Mouse (Mus musculus): ENCODE results near the gene Sp7. TPM values are rescaled to one million over a fixed set of nuclear protein-coding genes. Genes with fewer than 3 reads are reported as not detected.

The Sp7 gene
- polyA plus RNA-seq, 1 experiment from 2014 or later = 0.95 TPM

DNA sequence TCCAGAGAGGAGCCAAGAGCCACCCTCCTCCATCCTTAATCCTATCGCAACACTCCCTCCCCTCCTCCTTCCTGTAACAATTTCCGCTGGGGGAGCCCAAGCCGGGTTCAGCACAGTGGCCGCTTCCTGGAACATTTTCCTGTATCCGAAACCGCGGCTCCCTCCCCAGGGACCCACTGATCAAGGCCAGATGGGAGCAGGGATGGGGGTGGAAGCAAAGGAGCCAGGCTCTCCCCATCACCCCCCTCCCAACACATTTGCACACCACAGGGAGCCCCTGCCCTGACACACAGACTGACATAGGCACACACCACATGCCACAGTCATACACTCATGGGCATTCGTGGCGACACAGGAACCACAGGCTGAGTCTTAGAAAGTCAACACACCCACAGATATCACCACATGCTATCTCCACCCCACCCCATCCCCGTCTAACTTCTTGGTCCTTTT lies 10.9 kb upstream of the Sp7 start:
- Histone ChIP-seq H3K4me2 (peak overlapping the region; percentile 87), H3K4me1 (peaks cover 20% of the 10 kb centered on the region), H3K27ac (replicated peaks) (no peak overlapping the region), H3K27me3 (replicated peaks) (no peaks in the 10 kb centered on the region), H3K9ac (replicated peaks) (no peak overlapping the region), H3K9me3 (replicated peaks) (no peaks in the 10 kb centered on the region), H3K36me3 (no peaks in the 10 kb centered on the region), H3K4me3 (replicated peaks) (peak overlapping the region; percentile 58; the same call in 1 of the 2 replicates)
- 6% methylated on average over 10 of the region's 10 CpGs for WGBS
- ATAC-seq (ENCODE audit: low FRiP score) = no peak

- Histone ChIP-seq H3K9ac (replicated peaks) (peak overlapping the region; percentile 67), H3K27me3 (replicated peaks) (no peaks in the 10 kb centered on the region), H3K4me3 (replicated peaks) (peak overlapping the region; percentile 58), H3K36me3 (no peaks in the 10 kb centered on the region), H3K9me3 (replicated peaks) (no peaks in the 10 kb centered on the region), H3K4me2 (peak overlapping the region; percentile 87), H3K27ac (replicated peaks) (peak overlapping the region; percentile 49), H3K4me1 (peaks cover 20% of the 10 kb centered on the region)
- 2% methylated on average over 7 of the region's 7 CpGs for WGBS
- peak; percentile 80 for ATAC-seq (ENCODE audit: low FRiP score)
Measured at GRCm38 (mm10) chr15:102377163-102377543, 10.2 kb upstream of the Sp7 start.

- peaks cover 18% of the 10 kb centered on the region for H3K4me1 ChIP-seq
- H3K36me3 ChIP-seq = no peaks in the 10 kb centered on the region
- peak overlapping the region; percentile 58 for H3K4me3 ChIP-seq (replicated peaks)
- no peaks in the 10 kb centered on the region for H3K27me3 ChIP-seq (replicated peaks)
- H3K9me3 ChIP-seq (replicated peaks) = no peaks in the 10 kb centered on the region
- WGBS = 1% methylated on average over 42 of the region's 43 CpGs
- H3K9ac ChIP-seq (replicated peaks) = peak overlapping the region; percentile 67
- peak; percentile 74 for ATAC-seq (ENCODE audit: low FRiP score)
- H3K27ac ChIP-seq (replicated peaks) = peak overlapping the region; percentile 49
- peak overlapping the region; percentile 87 for H3K4me2 ChIP-seq
Measured at GRCm38 (mm10) chr15:102376453-102377162, 9.6 kb upstream of the Sp7 start.

DNA sequence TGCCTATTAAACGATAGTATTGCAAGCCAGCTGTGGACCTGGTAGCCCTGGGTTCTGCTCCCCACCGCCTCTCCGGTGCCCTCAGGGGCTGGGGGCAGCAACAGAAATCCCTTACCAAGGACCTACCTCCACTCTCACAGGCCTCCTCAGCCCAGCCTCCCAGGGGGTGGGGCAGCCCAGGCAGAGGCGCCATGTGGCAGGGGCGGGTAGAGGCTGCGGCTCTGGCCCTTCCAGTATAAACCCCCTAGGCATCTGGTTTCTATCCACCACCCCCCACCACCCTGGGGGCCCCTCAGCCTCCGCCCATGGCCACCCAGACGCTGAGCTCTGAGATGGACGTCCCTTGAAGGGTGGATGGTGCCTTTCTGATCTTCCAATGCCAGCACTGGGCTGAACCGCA lies 3.7 kb upstream of the Sp7 start:
- no peak overlapping the region for H3K27ac ChIP-seq (replicated peaks)
- ATAC-seq (ENCODE audit: low FRiP score) = no peak
- 8% methylated on average over 10 of the region's 10 CpGs for WGBS
- no peak overlapping the region for H3K9ac ChIP-seq (replicated peaks)
- peaks cover 15% of the 10 kb centered on the region for H3K27me3 ChIP-seq (replicated peaks)
- no peaks in the 10 kb centered on the region for H3K36me3 ChIP-seq
- H3K4me3 ChIP-seq (replicated peaks) = no peak overlapping the region
- no peaks in the 10 kb centered on the region for H3K9me3 ChIP-seq (replicated peaks)
- H3K4me1 ChIP-seq = peaks cover 19% of the 10 kb centered on the region
- H3K4me2 ChIP-seq = no peak overlapping the region

- H3K9ac ChIP-seq (replicated peaks) = no peak overlapping the region
- H3K4me2 ChIP-seq = 0 out of 2 replicates have a peak overlapping the region, but pooled peaks have one; percentile 6
- H3K27me3 ChIP-seq (replicated peaks) = peaks cover 21% of the 10 kb centered on the region
- no peak overlapping the region for H3K4me3 ChIP-seq (replicated peaks)
- H3K36me3 ChIP-seq = no peaks in the 10 kb centered on the region
- ATAC-seq (ENCODE audit: low FRiP score) = no peak
- peaks cover 19% of the 10 kb centered on the region for H3K4me1 ChIP-seq
- H3K27ac ChIP-seq (replicated peaks) = no peak overlapping the region
- WGBS = 11% methylated on average over 13 of the region's 13 CpGs
- no peaks in the 10 kb centered on the region for H3K9me3 ChIP-seq (replicated peaks)
Measured at GRCm38 (mm10) chr15:102369972-102370371, 3.0 kb upstream of the Sp7 start.

GRCm38 (mm10) chr15:102366238-102366637 lies 744 bp downstream of the Sp7 start:
- no peak overlapping the region for H3K9ac ChIP-seq (replicated peaks)
- no peak for ATAC-seq (ENCODE audit: low FRiP score)

DNA sequence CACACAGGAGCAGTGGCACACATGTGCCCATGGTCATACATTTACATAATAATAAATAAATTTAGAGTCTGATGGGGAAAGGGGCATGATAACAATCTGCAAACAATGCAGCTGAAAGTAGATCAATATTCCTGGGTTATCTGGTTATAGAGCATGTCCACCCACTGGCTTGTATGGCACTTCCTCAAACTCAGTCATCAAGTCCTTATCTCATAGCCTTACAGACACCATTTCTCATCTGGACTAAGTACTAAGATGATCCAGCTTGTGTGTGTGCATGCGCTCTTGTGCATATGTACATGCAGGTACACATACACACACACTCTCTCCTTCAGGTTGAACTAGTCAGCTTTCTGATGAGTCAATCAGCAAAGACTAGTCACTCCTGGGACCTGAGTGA lies 2.3 kb downstream of the Sp7 start:
- Histone ChIP-seq H3K4me2 (no peak overlapping the region), H3K9ac (replicated peaks) (no peak overlapping the region), H3K36me3 (no peaks in the 10 kb centered on the region), H3K27me3 (replicated peaks) (peaks cover 24% of the 10 kb centered on the region), H3K4me1 (peaks cover 20% of the 10 kb centered on the region), H3K9me3 (replicated peaks) (no peaks in the 10 kb centered on the region), H3K4me3 (replicated peaks) (no peak overlapping the region), H3K27ac (replicated peaks) (no peak overlapping the region)
- no peak for ATAC-seq (ENCODE audit: low FRiP score)
- WGBS = 94% methylated on average over 1 of the region's 1 CpGs

More at GRCm38 (mm10) chr15:102366238-102366637, 744 bp downstream of the Sp7 start:
- Histone ChIP-seq H3K4me2 (peak overlapping the region; percentile 57), H3K27me3 (replicated peaks) (peaks cover 28% of the 10 kb centered on the region), H3K4me3 (replicated peaks) (peak overlapping the region; percentile 32; the same call in 1 of the 2 replicates), H3K27ac (replicated peaks) (no peak overlapping the region), H3K4me1 (peaks cover 26% of the 10 kb centered on the region), H3K9me3 (replicated peaks) (no peaks in the 10 kb centered on the region), H3K36me3 (no peaks in the 10 kb centered on the region)
- 12% methylated on average over 7 of the region's 7 CpGs for WGBS

- WGBS = 15% methylated on average over 14 of the region's 14 CpGs
- H3K27me3 ChIP-seq (replicated peaks) = peaks cover 44% of the 10 kb centered on the region
- no peak for ATAC-seq (ENCODE audit: low FRiP score)
Measured at GRCm38 (mm10) chr15:102362648-102363047, 4.3 kb downstream of the Sp7 start.

DNA sequence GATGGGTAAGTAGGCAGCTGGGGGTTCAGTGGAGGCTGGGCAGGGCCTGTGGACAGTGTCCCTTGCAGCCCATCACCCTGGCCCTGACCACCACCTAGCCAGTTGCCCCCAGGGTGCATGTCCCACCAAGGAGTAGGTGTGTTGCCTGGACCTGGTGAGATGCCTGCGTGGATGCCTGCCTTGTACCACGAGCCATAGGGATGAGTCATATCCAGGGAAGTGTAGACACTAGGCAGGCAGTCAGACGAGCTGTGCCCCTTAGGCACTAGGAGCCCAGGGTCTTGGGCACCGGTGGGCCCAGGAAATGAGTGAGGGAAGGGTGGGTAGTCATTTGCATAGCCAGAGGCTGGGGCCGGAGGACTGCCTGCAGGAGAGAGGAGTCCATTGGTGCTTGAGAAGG lies 8.1 kb downstream of the Sp7 start:
- Histone ChIP-seq H3K9me3 (replicated peaks) (no peaks in the 10 kb centered on the region), H3K9ac (replicated peaks) (no peak overlapping the region), H3K27ac (replicated peaks) (no peak overlapping the region), H3K4me3 (replicated peaks) (no peak overlapping the region), H3K27me3 (replicated peaks) (peaks cover 55% of the 10 kb centered on the region), H3K4me1 (peaks cover 40% of the 10 kb centered on the region), H3K4me2 (peak overlapping the region; percentile 53; the same call in 1 of the 2 replicates), H3K36me3 (no peaks in the 10 kb centered on the region)
- no peak for ATAC-seq (ENCODE audit: low FRiP score)
- 28% methylated on average over 5 of the region's 5 CpGs for WGBS

More at GRCm38 (mm10) chr15:102362648-102363047, 4.3 kb downstream of the Sp7 start:
- Histone ChIP-seq H3K9me3 (replicated peaks) (no peaks in the 10 kb centered on the region), H3K27ac (replicated peaks) (0 out of 2 replicates have a peak overlapping the region, but pooled peaks have one; percentile 23), H3K4me3 (replicated peaks) (no peak overlapping the region), H3K9ac (replicated peaks) (no peak overlapping the region), H3K4me2 (peak overlapping the region; percentile 28; the same call in 1 of the 2 replicates), H3K4me1 (peaks cover 32% of the 10 kb centered on the region), H3K36me3 (no peaks in the 10 kb centered on the region)

GRCm38 (mm10) chr15:102358126-102358525 lies 8.9 kb downstream of the Sp7 start:
- Histone ChIP-seq H3K4me3 (replicated peaks) (peak overlapping the region; percentile 7; the same call in 1 of the 2 replicates), H3K9ac (replicated peaks) (no peak overlapping the region), H3K9me3 (replicated peaks) (no peaks in the 10 kb centered on the region), H3K4me1 (peaks cover 40% of the 10 kb centered on the region), H3K4me2 (peak overlapping the region; percentile 53), H3K27me3 (replicated peaks) (peaks cover 48% of the 10 kb centered on the region), H3K27ac (replicated peaks) (no peak overlapping the region), H3K36me3 (no peaks in the 10 kb centered on the region)
- no peak for ATAC-seq (ENCODE audit: low FRiP score)
- WGBS = 3% methylated on average over 25 of the region's 25 CpGs

DNA sequence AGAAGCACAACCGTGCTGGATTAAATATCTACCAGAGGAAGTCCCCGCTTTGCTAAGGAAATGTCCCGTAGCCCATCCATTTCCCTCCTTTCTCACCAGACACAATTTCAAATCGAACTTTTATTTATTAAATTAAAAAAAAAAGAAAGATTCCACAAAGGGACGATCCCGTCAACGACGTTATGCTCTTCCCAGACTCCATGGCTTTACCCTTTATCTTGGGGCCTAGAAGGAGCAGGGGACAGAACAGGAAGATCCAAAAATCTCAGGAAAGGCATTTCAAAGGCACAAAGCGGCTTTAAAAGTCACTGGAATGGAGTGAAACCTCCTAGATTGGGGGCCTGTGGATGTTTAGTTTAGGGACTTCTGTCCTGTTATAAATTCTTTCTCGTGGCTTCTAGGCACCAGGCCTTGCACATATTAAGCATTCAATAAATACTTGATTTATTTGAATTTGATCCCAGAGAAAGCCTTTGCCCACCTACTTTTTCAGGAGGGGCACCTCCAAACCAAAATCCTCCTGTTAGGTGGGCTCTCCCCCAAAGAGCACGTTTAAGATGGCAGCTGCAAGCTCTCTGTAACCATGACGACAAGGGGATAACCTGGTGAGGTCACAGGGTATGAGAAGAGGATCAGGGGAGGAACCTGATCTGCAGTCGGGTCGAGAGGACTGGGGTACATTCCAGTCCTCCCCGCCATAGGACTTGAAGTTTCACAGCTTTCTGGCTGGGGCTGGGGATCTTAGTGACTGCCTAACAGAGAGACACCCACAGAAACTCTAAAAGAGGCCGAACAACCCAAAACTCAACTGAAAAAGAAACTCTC lies 10.3 kb downstream of the Sp7 start:
- no peak for ATAC-seq (ENCODE audit: low FRiP score)
- H3K4me1 ChIP-seq = peaks cover 33% of the 10 kb centered on the region
- no peak overlapping the region for H3K9ac ChIP-seq (replicated peaks)
- no peak overlapping the region for H3K4me3 ChIP-seq (replicated peaks)
- 27% methylated on average over 16 of the region's 16 CpGs for WGBS
- no peak overlapping the region for H3K27ac ChIP-seq (replicated peaks)
- H3K27me3 ChIP-seq (replicated peaks) = peaks cover 48% of the 10 kb centered on the region
- H3K36me3 ChIP-seq = no peaks in the 10 kb centered on the region
- H3K9me3 ChIP-seq (replicated peaks) = no peaks in the 10 kb centered on the region
- peak overlapping the region; percentile 98 for H3K4me2 ChIP-seq
